Mouse (Mus musculus) kidney, adult 2 months (tissue): ENCODE measurements at regions not wholly inside any gene's neighbourhood (a gene's known extent, or its start where the extent isn't known, plus 50 kb on each side); places are given as distances from the start of the nearest gene placed in this dataset.

Experiments used
- DNase-seq: peaks from one replicate; pipeline ENCODE4 v3.0.0; 2021
- H3K27ac ChIP-seq: fragments of 200-500 bp; 2 replicates; pipeline ENCODE4 v1.5.1; 2012; ENCODE audit warnings: low read depth, low read length, control low read depth, inconsistent platforms; ENCODE audit not compliant: insufficient read depth
- H3K27me3 ChIP-seq: fragments of 200-500 bp; replicated peaks from 2 replicates; pipeline ENCODE4 v1.6.1; 2012; ENCODE audit warnings: mild to moderate bottlenecking, moderate library complexity, low read length, inconsistent platforms; ENCODE audit not compliant: control insufficient read depth, insufficient read depth
- H3K36me3 ChIP-seq: fragments of 200-500 bp; 2 replicates; pipeline ENCODE4 v1.6.1; 2012; ENCODE audit warnings: mild to moderate bottlenecking, moderate library complexity, low read length, inconsistent platforms; ENCODE audit not compliant: control insufficient read depth, insufficient read depth
- H3K4me1 ChIP-seq: fragments of 200-500 bp; 2 replicates; pipeline ENCODE4 v1.6.1; 2011; ENCODE audit warnings: low read length; ENCODE audit not compliant: control insufficient read depth, insufficient read depth
- H3K4me3 ChIP-seq: fragments of 200-500 bp; 2 replicates; pipeline ENCODE4 v1.5.1; 2011; ENCODE audit warnings: mild to moderate bottlenecking, low read depth, low read length, control low read depth; ENCODE audit not compliant: insufficient read depth
- CTCF ChIP-seq: fragments of 200-500 bp; conservative IDR thresholded peaks from 2 replicates; pipeline ENCODE4 v1.5.1; 2011; ENCODE audit warnings: low read depth, mild to moderate bottlenecking, control low read depth, low read length, moderate library complexity, mixed read lengths; ENCODE audit not compliant: insufficient read depth, insufficient read length
- POLR2A ChIP-seq: fragments of 200-500 bp; IDR thresholded peaks from one replicate; pipeline ENCODE4 v1.6.1; 2011; ENCODE audit warnings: low read depth, low read length, control low read depth
- WGBS: fragments of 180-500 bp; shearing (Covaris S2); methylation state at CpG from one replicate; pipeline ENCODE4 v1.1.7; 2018; 5-methylcytosine and 5-hydroxymethylcytosine counted together

DNA sequence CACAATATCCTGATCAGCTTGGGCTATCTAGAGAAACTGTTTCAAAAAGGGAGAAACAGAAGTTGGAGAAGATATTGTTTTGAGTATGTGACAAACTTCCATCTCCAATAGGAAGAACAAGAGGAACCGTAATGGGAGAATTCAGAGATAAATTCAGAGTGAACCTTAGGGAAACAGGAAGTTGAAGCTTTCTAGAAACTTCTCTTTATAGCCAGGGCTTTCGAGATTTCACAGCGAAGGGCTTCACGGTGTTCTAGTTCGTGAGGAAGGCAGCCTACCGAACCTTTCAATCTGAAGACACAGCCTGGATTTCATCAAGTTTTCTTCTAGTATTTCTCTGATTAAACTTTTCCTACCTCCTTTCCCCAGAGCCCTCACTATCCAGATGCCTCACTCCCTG, 201.9 kb upstream of the Amigo2 start:
- DNase-seq: no peak
- Histone ChIP-seq H3K4me3 (no peak overlapping the region), H3K27me3 (no peaks in the 10 kb centered on the region), H3K4me1 (no peaks in the 10 kb centered on the region), H3K27ac (no peak overlapping the region), H3K36me3 (no peaks in the 10 kb centered on the region)
- TF ChIP-seq POLR2A (no peak), CTCF (no peak)
- 79% methylated on average over 6 of the region's 6 CpGs for WGBS

DNA sequence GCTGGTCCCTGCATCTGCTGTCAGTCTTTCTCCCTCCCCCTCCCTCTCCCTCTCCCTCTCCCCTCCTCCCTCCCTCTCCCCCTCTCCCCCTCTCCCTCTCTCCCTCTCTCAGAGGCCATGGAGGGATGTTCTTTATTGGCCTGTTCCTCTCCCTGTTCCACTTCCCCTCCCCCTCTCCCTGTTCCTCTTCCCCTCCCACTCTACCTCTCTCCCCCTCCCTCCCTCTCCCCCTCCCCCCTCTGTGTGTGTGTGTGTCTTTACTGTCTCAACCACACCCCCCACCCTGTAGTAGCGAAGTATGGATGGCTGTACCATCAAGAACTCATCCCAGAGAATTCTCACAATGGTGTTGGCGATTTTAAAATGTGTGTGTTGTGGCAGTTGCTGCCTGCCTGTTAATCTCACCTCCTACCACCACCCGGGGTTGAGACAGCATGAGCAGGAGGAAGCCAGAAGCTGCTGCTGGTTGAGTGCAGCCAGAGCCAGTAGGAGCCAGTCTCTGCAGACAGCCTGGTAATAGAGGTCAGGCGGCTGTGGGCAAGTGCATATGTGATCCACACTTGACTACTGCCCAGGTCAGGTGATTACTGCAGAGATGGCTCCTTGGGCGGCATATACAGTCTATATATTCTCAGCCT, 201.3 kb upstream of the Amigo2 start:
- TF ChIP-seq CTCF (no peak), POLR2A (no peak)
- 80% methylated on average over 5 of the region's 5 CpGs for WGBS
- H3K36me3 ChIP-seq: no peaks in the 10 kb centered on the region
- H3K27me3 ChIP-seq: no peaks in the 10 kb centered on the region
- DNase-seq: peak; percentile 7
- H3K27ac ChIP-seq: no peak overlapping the region
- H3K4me1 ChIP-seq: no peaks in the 10 kb centered on the region
- no peak overlapping the region for H3K4me3 ChIP-seq

DNA sequence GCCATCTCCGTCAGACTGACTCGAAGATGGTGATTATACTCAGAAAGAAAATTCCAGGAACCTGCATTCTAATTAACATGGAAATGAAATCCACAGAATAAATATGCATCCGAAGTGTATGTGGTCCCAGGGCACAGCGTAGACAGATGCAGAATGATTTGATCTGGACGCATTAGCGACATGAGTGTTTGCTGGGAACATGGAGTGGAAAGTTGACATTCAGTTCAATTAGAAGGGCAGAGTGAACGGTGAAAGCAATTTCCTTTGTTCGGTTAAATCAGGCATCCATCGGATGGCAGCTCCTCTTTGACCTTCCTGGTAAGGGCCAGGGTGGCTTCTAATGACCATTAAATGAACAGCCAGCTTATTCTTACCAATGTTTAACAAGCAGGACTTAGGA, 199.1 kb upstream of the Amigo2 start:
- H3K4me1 ChIP-seq: no peaks in the 10 kb centered on the region
- DNase-seq: no peak
- H3K27me3 ChIP-seq: no peaks in the 10 kb centered on the region
- no peak overlapping the region for H3K4me3 ChIP-seq
- no peaks in the 10 kb centered on the region for H3K36me3 ChIP-seq
- TF ChIP-seq POLR2A (no peak), CTCF (no peak)
- no peak overlapping the region for H3K27ac ChIP-seq
- 71% methylated on average over 9 of the region's 9 CpGs for WGBS

DNA sequence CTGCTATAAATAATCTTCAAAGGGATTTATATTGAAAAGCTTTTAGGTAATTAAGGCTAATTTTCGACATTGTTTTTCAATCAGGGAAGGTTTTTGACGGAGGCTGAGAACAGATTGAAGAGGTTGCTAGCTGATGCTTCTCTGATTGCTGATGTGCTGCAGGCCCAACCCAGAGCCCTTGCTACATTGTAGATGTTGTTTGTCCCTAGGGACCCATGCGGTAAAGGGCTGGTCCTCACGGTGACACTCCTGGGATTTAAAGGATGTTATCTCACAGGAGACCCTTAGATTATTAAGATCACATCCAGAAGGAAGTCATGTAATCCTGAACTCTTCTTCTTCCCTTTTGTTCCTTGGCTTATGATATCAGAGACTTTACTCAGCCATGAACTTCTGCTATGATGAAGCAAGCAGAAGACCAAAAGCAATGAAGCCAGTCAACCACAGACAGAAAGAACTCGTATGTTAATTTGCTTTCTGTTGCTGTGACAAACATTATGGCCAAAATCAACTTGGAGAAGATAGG, 191.2 kb upstream of the Amigo2 start:
- H3K4me1 ChIP-seq: no peaks in the 10 kb centered on the region
- no peak overlapping the region for H3K27ac ChIP-seq
- H3K36me3 ChIP-seq: no peaks in the 10 kb centered on the region
- H3K27me3 ChIP-seq: no peaks in the 10 kb centered on the region
- no peak for DNase-seq
- no peak overlapping the region for H3K4me3 ChIP-seq
- 86% methylated on average over 5 of the region's 5 CpGs for WGBS
- TF ChIP-seq POLR2A (no peak), CTCF (no peak)
